Comparison of ENCODE assay signal across 9 mouse cellular contexts in genomic region chr11:81449271-81449705, GRCm38 (mm10).
DNase-seq lines count a peak whose midpoint lies in the region; ATAC-seq and TF ChIP-seq lines count a peak whose summit lies in the region.
"Had no signal": no experiment of that assay in that cellular context is flagged by ENCODE, and none has a peak within 500 bp of the region (broad histone marks: within the 10 kb centered on the region; RNA-seq: fewer than 3 reads in every experiment).

No protein-coding gene starts in this region.

- H3K4me3 ChIP-seq in heart, adult 2 months: no peak overlapping the region
- no peak overlapping the region for H3K4me3 ChIP-seq in forebrain, embryonic 14.5 days (ENCODE audit: low read depth, low read length)
- no peak overlapping the region for H3K4me3 ChIP-seq in limb, embryonic 10.5 days
- H3K4me3 ChIP-seq: erythroblast, embryonic 14.5 days had no signal

- H3K36me3 ChIP-seq in heart, adult 2 months (ENCODE audit: control insufficient read depth, insufficient read depth, low read length): no peaks in the 10 kb centered on the region
- H3K36me3 ChIP-seq in forebrain, embryonic 14.5 days (ENCODE audit: control insufficient read depth, insufficient read depth, low read length): no peaks in the 10 kb centered on the region
- no peaks in the 10 kb centered on the region for H3K36me3 ChIP-seq in limb, embryonic 10.5 days

- TF ChIP-seq EP300 in heart, adult 2 months (IDR thresholded peaks at IDR 0.05; ENCODE audit: insufficient read depth, low read depth, low read length): no peak

- TF ChIP-seq CTCF in heart, adult 2 months (IDR thresholded peaks at IDR 0.05): no peak

- H3K4me1 ChIP-seq in heart, adult 2 months (ENCODE audit: control insufficient read depth, insufficient read depth, low read length): no peaks in the 10 kb centered on the region; the same call in 1 of the 2 replicates
- peaks cover 18% of the 10 kb centered on the region for H3K4me1 ChIP-seq in forebrain, embryonic 14.5 days (ENCODE audit: control insufficient read depth, insufficient read depth, low read length)
- H3K4me1 ChIP-seq in limb, embryonic 10.5 days: peaks cover 63% of the 10 kb centered on the region

- H3K27ac ChIP-seq in heart, adult 2 months: no peak overlapping the region
- no peak overlapping the region for H3K27ac ChIP-seq in forebrain, embryonic 14.5 days (ENCODE audit: low read depth, low read length)
- H3K27ac ChIP-seq in limb, embryonic 10.5 days: peak overlapping the region; percentile 74

- no peak overlapping the region for H3K4me2 ChIP-seq in forebrain, embryonic 14.5 days (ENCODE audit: low read length)

- DNase-seq in heart, adult 8-10 months (ENCODE audit: low spot score): peak; percentile 2
- DNase-seq in heart, adult 2 months: no peak
- peak; percentile 90 for DNase-seq in Muller cell, postnatal 12 days (ENCODE audit: inconsistent ontology term)
- peak; percentile 87 for DNase-seq in forebrain, embryonic 14.5 days (ENCODE audit: low spot score)
- DNase-seq in limb, embryonic 10.5 days (ENCODE audit: low spot score): peak; percentile 76
- no peak for DNase-seq in thymus, postnatal 14 days
- DNase-seq in c-Kit-positive CD71-positive TER-119-positive erythroid progenitor cells, embryonic 14.5 days (ENCODE audit: low spot score): no peak
- no peak for DNase-seq in adipocyte (ENCODE audit: low spot score)

- intact Hi-C loops in heart, adult 2 months (cut with DNase I): no loop called here

- H3K27me3 ChIP-seq in heart, adult 2 months (ENCODE audit: control insufficient read depth, insufficient read depth, low read length): no peaks in the 10 kb centered on the region
- no peaks in the 10 kb centered on the region for H3K27me3 ChIP-seq in forebrain, embryonic 14.5 days (replicated peaks; ENCODE audit: control insufficient read depth, insufficient read depth, low read length)
- H3K27me3 ChIP-seq in limb, embryonic 10.5 days (ENCODE audit: low read depth, poor library complexity, severe bottlenecking): peaks cover 8% of the 10 kb centered on the region; the same call in 1 of the 2 replicates

- 27% methylated on average over 3 of the region's 3 CpGs for WGBS in heart, adult 2 months
- WGBS in forebrain, embryonic 14.5 days: 8% methylated on average over 3 of the region's 3 CpGs
- 7% methylated on average over 3 of the region's 3 CpGs for WGBS in limb, embryonic 10.5 days

- H3K79me2 ChIP-seq in heart, adult 2 months (replicated peaks; ENCODE audit: control insufficient read depth, insufficient read depth, low read length): no peaks in the 10 kb centered on the region

- H3K9me3 ChIP-seq in forebrain, embryonic 14.5 days (replicated peaks; ENCODE audit: control insufficient read depth, low read length): no peaks in the 10 kb centered on the region
- H3K9me3 ChIP-seq in limb, embryonic 10.5 days (replicated peaks): no peaks in the 10 kb centered on the region

- TF ChIP-seq POLR2A in heart, adult 2 months (IDR thresholded peaks at IDR 0.05; ENCODE audit: insufficient read depth, low read depth, low read length): no peak

- H3K9ac ChIP-seq in heart, adult 2 months (ENCODE audit: low read depth, low read length): no peak overlapping the region
- H3K9ac ChIP-seq in forebrain, embryonic 14.5 days (ENCODE audit: low read length): no peak overlapping the region

- ATAC-seq in forebrain, embryonic 14.5 days: peak; percentile 80; the same call in 1 of the 2 replicates

Comparison
In these comparisons a context has a peak if more than half of its experiments do, and no peak if none do; other contexts are left out.
1. DNase-seq: peak in heart, adult 8-10 months (single experiment), Muller cell, postnatal 12 days (single experiment), forebrain, embryonic 14.5 days (single experiment) and limb, embryonic 10.5 days (single experiment); none in heart, adult 2 months (0 of 2), thymus, postnatal 14 days (single experiment), c-Kit-positive CD71-positive TER-119-positive erythroid progenitor cells, embryonic 14.5 days (single experiment) and adipocyte (single experiment).